Mouse (Mus musculus) limb, embryonic 12.5 days (tissue): ENCODE measurements around the gene Opcml. TPM values are rescaled to one million over a fixed set of nuclear protein-coding genes. Genes with fewer than 3 reads are reported as not detected.

Experiments used
- ATAC-seq: fragments of 200-750 bp; cut with Nextera tagmentation; 2 replicates; pipeline ENCODE4 v1.8.0; 2017; ENCODE audit warnings: low read depth, moderate TSS enrichment; ENCODE audit not compliant: insufficient number of reproducible peaks, insufficient read depth, low FRiP score, low TSS enrichment
- H3K27ac ChIP-seq: fragments of 300-500 bp; sonication (generic); 2 replicates; pipeline ENCODE4 v1.5.1; 2016; ENCODE audit warnings: mild to moderate bottlenecking, moderate library complexity
- H3K27me3 ChIP-seq: fragments of 300-500 bp; sonication (generic); 2 replicates; pipeline ENCODE4 v1.6.1; 2016; ENCODE audit warnings: mild to moderate bottlenecking, moderate library complexity
- H3K36me3 ChIP-seq: fragments of 300-500 bp; sonication (generic); 2 replicates; pipeline ENCODE4 v1.6.1; 2016; ENCODE audit warnings: mild to moderate bottlenecking, moderate library complexity
- H3K4me1 ChIP-seq: fragments of 300-500 bp; sonication (generic); replicated peaks from 2 replicates; pipeline ENCODE4 v1.6.1; 2016
- H3K4me2 ChIP-seq: fragments of 300-500 bp; sonication (generic); 2 replicates; pipeline ENCODE4 v1.6.1; 2016; ENCODE audit warnings: mild to moderate bottlenecking, moderate library complexity
- H3K4me3 ChIP-seq: fragments of 300-500 bp; sonication (generic); replicated peaks from 2 replicates; pipeline ENCODE4 v1.5.1; 2016; ENCODE audit warnings: mild to moderate bottlenecking
- H3K9ac ChIP-seq: fragments of 300-500 bp; sonication (generic); replicated peaks from 2 replicates; pipeline ENCODE4 v1.6.1; 2016; ENCODE audit warnings: mild to moderate bottlenecking, moderate library complexity
- H3K9me3 ChIP-seq: fragments of 300-500 bp; sonication (generic); 2 replicates; pipeline ENCODE4 v1.6.1; 2016; ENCODE audit warnings: mild to moderate bottlenecking, moderate library complexity
- WGBS: fragments of 180-500 bp; shearing (Covaris S2); methylation state at CpG from one replicate; pipeline ENCODE4 v1.1.7; 2016; 5-methylcytosine and 5-hydroxymethylcytosine counted together
- polyA plus RNA-seq: library from polyadenylated mRNA; unstranded; fragments of >200 nt; fragmentation: Nextera tagmentation; extraction: Ambion mirVana; gene quantifications from 2 replicates; pipeline ENCODE4 v1.2.1, GENCODE M21; 2016

Gene Opcml
- polyA plus RNA-seq, 1 experiment from 2014 or later: 1.6 TPM

DNA sequence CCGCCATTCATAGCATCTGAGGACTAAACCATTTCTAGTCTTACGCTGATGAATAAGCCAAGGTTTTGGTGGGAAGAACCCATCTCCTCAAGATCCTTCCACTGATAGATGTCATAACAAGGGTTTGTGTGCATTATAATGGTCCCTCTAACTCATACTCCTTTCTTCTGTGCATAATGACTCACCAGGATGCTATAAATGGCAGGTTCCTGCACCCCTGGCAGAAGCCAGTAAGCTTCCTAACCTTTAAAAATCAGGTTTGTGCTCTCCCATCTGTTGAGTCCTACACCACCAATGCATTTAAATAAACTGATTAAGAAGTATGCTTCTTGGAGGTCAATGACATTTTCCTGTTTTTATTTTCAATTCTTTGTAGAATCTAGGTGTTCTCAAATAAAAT lies 929.6 kb downstream of the Opcml start:
- Histone ChIP-seq H3K4me2 (no peak overlapping the region), H3K9ac (no peak overlapping the region), H3K4me3 (no peak overlapping the region), H3K4me1 (no peaks in the 10 kb centered on the region), H3K36me3 (no peaks in the 10 kb centered on the region), H3K27ac (no peak overlapping the region), H3K27me3 (no peaks in the 10 kb centered on the region), H3K9me3 (no peaks in the 10 kb centered on the region)
- ATAC-seq: no peak
- 92% methylated on average over 2 of the region's 2 CpGs for WGBS

DNA sequence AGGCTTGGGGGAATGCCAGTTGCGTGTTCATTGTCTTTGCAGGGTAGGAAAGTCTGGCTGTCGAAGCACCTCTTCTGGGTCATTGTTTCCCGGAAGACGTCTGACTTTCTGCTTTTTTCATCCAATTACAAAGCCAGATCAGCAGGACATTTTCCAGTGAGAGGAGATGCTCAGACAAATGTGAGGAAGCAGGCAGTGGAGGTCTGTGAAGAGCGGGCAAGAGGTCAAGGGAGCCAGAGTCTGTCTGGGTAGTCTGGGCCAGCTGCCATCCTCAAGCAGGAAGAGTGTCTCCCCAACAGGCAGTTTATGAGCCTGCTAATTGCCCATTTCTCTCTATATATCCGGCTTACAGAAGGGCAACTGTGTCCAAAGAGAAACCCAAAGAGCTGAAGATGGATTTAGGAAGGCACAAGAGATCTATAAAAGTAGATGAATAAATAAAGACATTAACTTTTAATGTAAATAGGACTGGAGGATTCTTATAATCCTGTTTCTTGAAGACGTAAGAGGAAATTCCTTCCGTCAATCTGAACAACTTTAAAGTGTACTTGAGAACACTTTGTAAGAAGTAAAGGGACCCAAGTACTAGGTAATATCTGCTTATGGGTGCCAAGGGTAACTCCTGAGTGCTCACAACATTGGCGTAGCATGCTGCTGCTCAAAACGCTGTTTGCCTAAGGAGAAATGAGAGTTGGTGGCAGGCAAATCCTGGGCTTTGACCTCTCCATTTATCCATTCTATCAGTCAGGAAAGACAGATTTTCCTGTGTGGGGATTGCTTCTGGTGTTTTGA lies 941.4 kb downstream of the Opcml start:
- no peaks in the 10 kb centered on the region for H3K36me3 ChIP-seq
- no peak overlapping the region for H3K9ac ChIP-seq
- H3K27me3 ChIP-seq: no peaks in the 10 kb centered on the region
- no peak overlapping the region for H3K27ac ChIP-seq
- H3K4me1 ChIP-seq: no peaks in the 10 kb centered on the region
- H3K4me3 ChIP-seq: no peak overlapping the region
- no peak for ATAC-seq
- 60% methylated on average over 10 of the region's 10 CpGs for WGBS
- H3K4me2 ChIP-seq: no peak overlapping the region
- no peaks in the 10 kb centered on the region for H3K9me3 ChIP-seq

DNA sequence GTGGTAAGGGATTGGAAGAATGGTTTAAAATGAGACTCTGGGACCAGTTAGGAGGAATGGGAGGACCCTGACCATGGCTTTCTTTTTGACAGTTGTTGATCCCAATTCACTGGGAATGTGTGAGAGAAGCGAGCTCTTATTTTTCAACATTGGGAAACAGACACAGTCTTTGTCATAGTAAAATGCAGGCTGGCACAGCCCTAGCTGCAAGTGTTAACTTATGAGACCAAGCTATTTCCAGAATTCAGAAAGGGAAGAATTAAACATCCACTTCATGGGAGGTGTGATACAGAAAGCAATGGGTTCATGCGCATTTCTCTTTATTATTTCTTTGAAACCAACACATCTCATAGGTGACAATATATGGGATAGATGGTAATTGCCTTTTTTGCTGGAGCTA lies 947.4 kb downstream of the Opcml start:
- H3K27ac ChIP-seq: no peak overlapping the region
- H3K9ac ChIP-seq: no peak overlapping the region
- 88% methylated on average over 2 of the region's 2 CpGs for WGBS
- H3K9me3 ChIP-seq: no peaks in the 10 kb centered on the region
- H3K4me1 ChIP-seq: no peaks in the 10 kb centered on the region
- ATAC-seq: no peak
- H3K4me3 ChIP-seq: no peak overlapping the region
- no peaks in the 10 kb centered on the region for H3K36me3 ChIP-seq
- H3K4me2 ChIP-seq: no peak overlapping the region
- H3K27me3 ChIP-seq: no peaks in the 10 kb centered on the region

DNA sequence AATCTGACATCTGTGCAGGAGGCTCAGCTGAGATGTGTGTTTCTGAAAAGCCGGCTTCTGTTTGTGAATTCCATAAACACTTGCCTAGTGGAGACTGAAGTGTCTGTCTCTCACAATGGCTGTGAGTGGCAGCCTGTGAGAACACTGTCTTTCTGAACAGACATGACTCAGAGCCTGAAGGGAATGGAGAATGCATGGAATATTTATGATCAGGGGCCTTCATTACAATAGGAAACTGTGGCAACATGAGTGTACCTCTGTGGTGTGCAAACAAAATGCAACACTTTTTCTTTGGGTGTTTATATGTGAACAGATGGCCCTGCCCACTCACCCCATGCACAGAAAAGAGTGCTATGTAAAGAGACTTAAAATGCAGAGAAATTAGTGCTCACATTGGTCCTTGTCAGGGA lies 947.9 kb downstream of the Opcml start:
- Histone ChIP-seq H3K4me3 (no peak overlapping the region), H3K27ac (no peak overlapping the region), H3K4me2 (no peak overlapping the region), H3K9me3 (no peaks in the 10 kb centered on the region), H3K27me3 (no peaks in the 10 kb centered on the region), H3K36me3 (no peaks in the 10 kb centered on the region), H3K4me1 (no peaks in the 10 kb centered on the region), H3K9ac (no peak overlapping the region)
- no peak for ATAC-seq
- WGBS: 84% methylated on average over 1 of the region's 1 CpGs

DNA sequence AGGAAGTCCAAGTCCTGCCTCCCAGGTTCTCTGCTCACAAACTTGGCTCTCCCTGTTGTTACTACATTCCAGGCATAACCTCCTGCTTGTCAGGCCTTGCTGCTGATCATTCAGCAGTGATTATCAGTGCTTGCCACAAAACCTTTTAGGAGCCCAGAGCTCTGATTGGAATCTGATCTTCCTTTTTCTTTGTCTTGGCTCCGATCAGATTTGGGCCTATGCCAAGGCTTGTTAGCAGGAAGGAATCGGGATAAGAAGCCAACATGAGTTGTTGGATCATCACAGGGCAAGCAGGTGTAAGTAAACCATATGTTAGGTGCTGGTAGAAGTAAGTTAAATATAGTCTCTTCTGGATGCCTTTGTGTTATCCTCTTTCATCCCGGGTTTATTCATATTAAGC lies 954.2 kb downstream of the Opcml start:
- Histone ChIP-seq H3K4me2 (no peak overlapping the region), H3K9me3 (no peaks in the 10 kb centered on the region), H3K36me3 (no peaks in the 10 kb centered on the region), H3K4me1 (no peaks in the 10 kb centered on the region), H3K27me3 (no peaks in the 10 kb centered on the region), H3K4me3 (no peak overlapping the region), H3K27ac (no peak overlapping the region), H3K9ac (no peak overlapping the region)
- ATAC-seq: no peak
- WGBS: 84% methylated on average over 3 of the region's 3 CpGs

DNA sequence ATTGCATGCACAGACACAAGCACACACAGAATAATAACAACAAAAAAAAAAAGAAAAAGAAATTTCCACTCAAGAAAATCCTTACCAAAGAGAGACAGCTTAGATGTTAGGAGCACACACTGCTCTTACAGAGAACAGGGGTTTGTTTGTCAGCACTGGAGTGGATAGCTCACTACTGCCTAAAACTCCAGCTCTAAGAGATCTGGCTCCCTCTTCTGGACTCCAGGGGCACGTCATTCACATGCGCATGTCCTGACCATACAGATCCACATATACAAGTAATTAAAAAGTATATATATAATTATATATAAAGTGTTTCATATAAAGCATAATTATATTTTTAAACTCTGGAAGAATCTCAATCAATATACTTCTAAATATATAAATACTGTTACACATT lies 958.3 kb downstream of the Opcml start:
- no peak for ATAC-seq
- no peaks in the 10 kb centered on the region for H3K9me3 ChIP-seq
- 88% methylated on average over 2 of the region's 2 CpGs for WGBS

DNA sequence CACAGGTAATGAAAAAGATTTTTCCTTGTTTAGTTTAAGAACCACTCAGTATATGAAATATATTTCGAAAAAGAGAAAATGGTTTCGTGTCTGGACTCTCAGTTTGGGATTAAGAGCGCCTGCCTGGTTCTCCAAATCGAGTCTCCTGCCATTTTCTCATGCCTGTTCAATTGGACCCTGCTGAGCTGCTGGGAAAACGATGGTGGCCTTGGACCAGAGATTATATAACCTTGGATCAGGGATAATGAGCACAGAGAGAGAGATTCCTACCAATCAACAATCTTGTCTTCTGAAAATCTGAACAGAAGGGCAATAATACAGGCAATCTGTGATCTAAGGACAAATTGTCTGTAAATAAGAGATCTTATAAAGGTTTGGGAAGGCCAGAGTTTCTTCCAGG lies 962.3 kb downstream of the Opcml start:
- no peak for ATAC-seq
- no peak overlapping the region for H3K9ac ChIP-seq
- H3K9me3 ChIP-seq: no peaks in the 10 kb centered on the region
- 65% methylated on average over 5 of the region's 5 CpGs for WGBS
- no peaks in the 10 kb centered on the region for H3K36me3 ChIP-seq
- peaks cover 5% of the 10 kb centered on the region; the same call in 1 of the 2 replicates for H3K4me1 ChIP-seq
- H3K4me3 ChIP-seq: no peak overlapping the region
- H3K27ac ChIP-seq: no peak overlapping the region
- H3K4me2 ChIP-seq: no peak overlapping the region
- H3K27me3 ChIP-seq: no peaks in the 10 kb centered on the region; the same call in 1 of the 2 replicates

More for the DNA sequence above, 958.3 kb downstream of the Opcml start:
- Histone ChIP-seq H3K27ac (no peak overlapping the region), H3K9ac (no peak overlapping the region), H3K36me3 (no peaks in the 10 kb centered on the region), H3K4me2 (no peak overlapping the region), H3K4me3 (no peak overlapping the region), H3K4me1 (no peaks in the 10 kb centered on the region), H3K27me3 (no peaks in the 10 kb centered on the region; the same call in 1 of the 2 replicates)

DNA sequence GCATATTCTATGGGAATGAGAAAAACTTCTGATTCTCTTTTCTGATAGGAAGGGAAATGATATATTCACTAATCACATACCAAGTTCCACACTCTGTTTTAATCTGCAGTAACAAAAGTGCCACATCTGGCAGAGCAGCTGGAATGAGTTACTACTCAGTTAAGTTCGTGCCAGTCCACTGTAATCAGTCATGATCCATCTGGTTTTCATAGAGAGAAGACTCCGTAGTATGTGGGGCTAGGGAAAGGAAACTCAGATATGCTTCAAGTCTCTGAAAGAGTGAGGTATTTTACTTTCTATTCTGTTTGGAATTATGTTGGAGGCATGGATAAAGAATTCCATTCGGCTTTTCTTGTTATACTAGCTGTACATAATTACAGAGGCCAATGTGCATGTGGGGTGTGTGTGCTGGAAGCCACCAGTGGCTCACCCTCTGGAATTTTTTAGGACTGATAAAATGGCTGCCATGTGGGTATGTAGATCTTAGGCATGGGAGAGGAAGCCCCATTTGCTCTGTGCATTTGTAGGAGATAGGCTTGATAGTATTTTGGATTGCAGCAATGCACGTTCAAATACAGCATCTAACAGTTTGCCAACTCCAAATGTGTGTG lies 966.4 kb downstream of the Opcml start:
- peaks cover 5% of the 10 kb centered on the region; the same call in 1 of the 2 replicates for H3K4me1 ChIP-seq

DNA sequence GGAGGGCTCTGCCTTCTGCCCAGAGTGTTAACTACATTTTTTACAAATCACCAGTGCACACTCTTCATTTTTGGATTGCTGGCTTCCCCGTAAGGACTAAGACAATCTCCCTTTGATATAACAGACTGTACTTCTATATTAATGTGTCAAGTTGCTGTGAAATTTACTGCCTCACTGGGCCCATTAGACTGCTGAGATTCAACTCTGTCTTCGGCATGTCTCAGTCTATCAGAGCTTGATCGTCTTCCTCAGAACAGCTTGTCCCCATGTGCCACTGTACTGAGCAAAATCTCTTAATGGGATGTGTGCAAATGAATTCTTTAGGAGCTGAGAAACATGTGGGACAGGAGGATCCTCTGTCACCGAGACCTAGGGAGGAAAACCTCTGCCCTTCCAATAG lies 970.9 kb downstream of the Opcml start:
- no peaks in the 10 kb centered on the region for H3K36me3 ChIP-seq
- no peak for ATAC-seq
- 77% methylated on average over 4 of the region's 4 CpGs for WGBS

More for the DNA sequence above, 966.4 kb downstream of the Opcml start:
- 0 out of 2 replicates have a peak overlapping the region, but pooled peaks have one; percentile 23 for H3K27ac ChIP-seq
- H3K4me2 ChIP-seq: no peak overlapping the region
- H3K9me3 ChIP-seq: no peaks in the 10 kb centered on the region
- H3K27me3 ChIP-seq: no peaks in the 10 kb centered on the region
- no peaks in the 10 kb centered on the region for H3K36me3 ChIP-seq
- 0 out of 2 replicates have a peak, but pooled peaks have one; percentile 59 for ATAC-seq
- H3K4me3 ChIP-seq: no peak overlapping the region
- no peak overlapping the region for H3K9ac ChIP-seq
- 35% methylated on average over 4 of the region's 4 CpGs for WGBS

DNA sequence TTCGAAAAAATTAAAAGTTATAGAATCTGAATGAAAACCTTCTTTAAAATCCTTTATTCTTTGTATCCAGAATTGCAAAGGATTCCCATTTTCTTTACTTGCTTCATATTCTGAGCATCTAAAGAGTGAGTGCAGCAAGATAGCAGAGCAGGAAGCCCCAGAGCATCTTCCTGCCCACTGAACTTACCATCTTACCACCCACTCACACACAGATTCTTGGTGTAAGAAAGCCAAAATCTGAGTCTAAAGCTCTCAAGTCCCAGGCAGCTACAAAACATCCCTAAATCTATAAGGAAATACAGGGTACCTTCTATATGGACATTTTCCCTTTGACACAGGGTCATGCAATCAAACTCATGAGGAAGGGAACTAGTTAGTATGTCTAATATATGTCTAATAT lies 973.6 kb downstream of the Opcml start:
- Histone ChIP-seq H3K9me3 (no peaks in the 10 kb centered on the region), H3K4me2 (no peak overlapping the region), H3K9ac (no peak overlapping the region), H3K27ac (no peak overlapping the region), H3K4me1 (no peaks in the 10 kb centered on the region), H3K27me3 (no peaks in the 10 kb centered on the region), H3K4me3 (no peak overlapping the region), H3K36me3 (no peaks in the 10 kb centered on the region)
- ATAC-seq: no peak
- WGBS: 88% methylated on average over 1 of the region's 1 CpGs

More for the DNA sequence above, 970.9 kb downstream of the Opcml start:
- peaks cover 5% of the 10 kb centered on the region; the same call in 1 of the 2 replicates for H3K4me1 ChIP-seq
- no peak overlapping the region for H3K9ac ChIP-seq
- no peak overlapping the region for H3K27ac ChIP-seq
- no peaks in the 10 kb centered on the region for H3K9me3 ChIP-seq
- H3K27me3 ChIP-seq: no peaks in the 10 kb centered on the region
- no peak overlapping the region for H3K4me2 ChIP-seq
- no peak overlapping the region for H3K4me3 ChIP-seq

DNA sequence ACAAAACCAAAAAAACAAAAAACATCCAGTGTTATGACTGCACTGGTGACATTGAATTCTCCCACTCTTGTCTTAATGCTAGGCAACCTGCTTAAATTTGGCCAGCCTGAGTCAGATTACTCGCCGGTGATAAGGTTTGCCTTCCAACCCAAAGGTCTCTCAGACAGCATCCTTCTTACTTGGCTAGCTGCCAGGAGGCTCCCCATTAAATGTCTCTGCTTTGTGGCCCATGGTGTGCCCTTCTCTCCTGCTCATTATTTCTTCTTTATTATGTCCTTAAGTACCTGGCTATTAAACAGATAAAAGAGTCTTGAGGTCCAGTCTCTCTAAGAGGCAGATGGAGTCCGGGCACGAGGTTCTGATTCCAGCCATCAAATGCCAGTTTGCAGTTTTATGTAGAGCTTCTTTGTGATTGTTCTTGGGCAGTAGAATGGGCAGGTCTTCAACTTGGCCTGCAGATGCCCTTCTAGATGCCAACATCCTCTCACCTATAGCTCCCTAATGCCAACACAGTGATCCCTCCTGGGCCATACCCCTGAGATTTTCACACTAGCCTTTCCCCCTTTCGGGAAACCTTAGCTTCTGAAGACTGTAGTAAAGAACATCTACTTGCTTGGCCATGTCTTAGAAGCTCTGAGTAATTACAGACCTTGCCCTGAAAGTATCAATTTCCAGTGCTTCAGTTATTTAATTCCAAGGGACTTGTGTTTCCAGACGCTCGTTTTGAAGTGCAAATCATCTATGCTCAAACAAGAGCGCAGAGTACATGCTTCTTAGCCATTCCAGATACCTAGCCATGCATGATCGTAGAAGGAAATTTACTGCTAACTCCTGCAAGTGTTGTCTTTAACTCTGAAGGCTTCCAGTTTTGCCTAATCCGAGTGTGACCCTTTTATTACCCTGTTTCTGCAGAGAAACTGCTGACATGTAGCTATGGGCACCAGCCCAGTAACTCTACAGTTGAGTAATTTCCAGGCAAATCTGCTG lies 986.2 kb downstream of the Opcml start:
- Histone ChIP-seq H3K4me3 (no peak overlapping the region), H3K36me3 (no peaks in the 10 kb centered on the region), H3K4me1 (peaks cover 11% of the 10 kb centered on the region; the same call in 1 of the 2 replicates), H3K9ac (no peak overlapping the region), H3K9me3 (no peaks in the 10 kb centered on the region), H3K27me3 (peaks cover 5% of the 10 kb centered on the region; the same call in 1 of the 2 replicates), H3K4me2 (no peak overlapping the region), H3K27ac (no peak overlapping the region)
- ATAC-seq: no peak
- WGBS: 44% methylated on average over 10 of the region's 10 CpGs
